Mouse (Mus musculus): ENCODE measurements at regions not wholly inside any gene's neighbourhood (a gene's known extent, or its start where the extent isn't known, plus 50 kb on each side); places are given as distances from the start of the nearest gene placed in this dataset.
A peak's percentile ranks its signal among the peaks of the same experiment; 100 is the strongest.
"Not testable (repeated sequence)": the region's sequence is repeated elsewhere in the genome, so short reads cannot be mapped to it uniquely, and the experiment has no call there.

DNA sequence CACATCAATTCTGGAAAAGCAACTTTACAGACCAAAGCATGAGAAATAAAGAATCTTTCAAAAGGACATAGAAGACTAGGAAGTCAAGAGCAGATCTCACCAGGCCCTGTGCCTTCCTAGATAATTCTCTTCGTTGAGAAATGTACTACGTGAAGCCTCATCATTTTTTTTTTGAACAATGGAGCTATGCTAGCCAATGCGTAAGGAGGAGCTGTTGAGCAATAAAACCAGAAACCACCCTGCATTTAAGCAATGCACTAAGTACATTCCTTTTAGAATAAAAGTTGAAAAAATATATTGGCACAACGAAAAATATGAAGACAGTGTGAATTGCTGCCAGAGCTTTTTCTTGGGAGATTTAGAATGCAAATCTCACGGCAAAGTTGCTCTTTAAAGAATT, 349.7 kb upstream of the Rgma start:
- DNase-seq (ENCODE audit: low spot score in 2 of 2), result no peak

- DNase-seq (ENCODE audit: low spot score in 2 of 2), result no peak
These were observed 346.4 kb upstream of the Rgma start for GRCm38 (mm10) chr7:73028952-73029351.

DNA sequence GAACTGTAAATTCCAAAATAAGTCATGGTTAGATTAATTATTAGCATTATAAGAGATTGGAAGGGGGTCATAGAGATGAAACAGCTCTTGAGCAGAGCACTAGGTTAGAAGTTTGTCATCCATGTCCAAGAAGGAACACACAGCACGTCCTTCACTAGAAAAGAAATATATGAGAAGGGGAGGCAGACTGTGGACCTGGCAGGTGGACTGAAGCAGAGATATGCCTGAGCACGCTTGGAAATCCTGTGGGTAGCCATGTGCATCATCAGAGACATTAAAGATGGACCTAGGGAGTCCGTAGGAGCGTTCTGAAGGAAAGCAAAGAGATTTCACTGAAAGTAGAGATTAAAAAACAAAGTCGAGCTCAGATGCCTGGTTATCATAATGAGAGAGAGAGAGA, 343.9 kb upstream of the Rgma start:
- no peak for DNase-seq (ENCODE audit: low spot score in 2 of 2)

DNA sequence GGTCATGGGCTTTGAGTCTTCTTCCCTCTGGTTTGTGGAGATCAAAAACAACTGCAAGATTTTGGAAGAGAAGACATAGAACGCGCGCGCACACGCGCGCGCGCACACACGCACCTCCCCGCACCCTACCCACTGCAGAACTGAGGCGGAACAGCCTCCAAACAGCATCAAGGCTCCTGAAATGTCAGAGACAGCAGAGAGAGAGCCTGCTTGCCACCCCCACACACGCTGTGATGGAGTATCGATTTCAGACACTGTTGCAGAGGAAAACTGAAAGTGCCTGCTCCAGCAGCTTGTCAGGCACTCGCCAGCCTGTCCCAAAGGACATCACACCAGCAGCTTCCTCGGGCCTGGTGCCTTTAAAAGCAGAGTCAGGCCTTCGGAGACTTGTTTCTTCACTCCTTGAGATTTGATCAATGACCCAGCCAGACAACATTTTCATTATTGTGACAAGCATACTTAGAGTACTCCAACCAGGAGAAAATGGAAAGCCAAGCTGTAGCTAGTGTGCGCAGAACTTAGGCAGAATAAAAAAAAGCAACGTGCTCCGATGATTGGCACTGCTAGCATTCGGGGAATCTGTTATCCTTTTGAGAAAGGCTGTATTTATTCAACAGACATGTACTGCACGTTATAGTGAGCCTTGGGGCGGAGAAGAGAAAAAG, 342.9 kb upstream of the Rgma start:
- no peak for DNase-seq (ENCODE audit: low spot score in 2 of 2)

DNA sequence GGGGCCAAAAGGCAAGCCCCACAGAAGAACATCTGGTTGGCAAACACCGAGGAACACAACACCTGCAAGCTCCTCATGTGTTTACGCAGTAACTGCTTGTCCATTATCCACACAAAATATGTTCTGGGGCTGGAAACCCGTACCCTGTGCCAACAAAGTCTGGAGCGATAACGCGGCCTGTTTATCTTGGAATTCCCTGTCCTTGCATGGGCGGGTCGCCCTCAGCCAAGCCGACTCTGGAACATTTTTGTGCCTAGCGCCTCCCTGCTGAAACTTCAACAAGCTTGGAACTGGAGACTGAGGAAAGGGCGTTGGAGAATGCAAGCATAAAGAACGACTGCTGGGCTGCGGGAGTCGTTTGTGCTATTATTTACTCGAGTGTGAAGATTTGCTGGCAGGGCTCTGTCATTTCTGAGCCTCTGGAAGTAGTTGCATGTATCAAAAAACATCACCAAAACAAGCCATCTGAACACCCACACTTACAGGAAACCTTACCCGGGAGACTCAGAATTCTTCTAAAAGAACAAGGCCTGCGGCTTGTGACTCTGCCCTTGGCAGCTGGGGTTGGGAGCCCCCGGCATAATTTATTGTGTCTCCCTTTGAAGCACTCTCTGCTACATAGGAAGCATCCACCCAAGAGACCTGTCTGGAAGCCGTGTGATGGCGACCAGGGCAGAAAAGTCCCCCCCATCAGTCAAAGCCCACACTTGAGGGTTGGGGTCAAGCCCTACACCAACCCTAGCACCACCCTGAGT, 338.3 kb upstream of the Rgma start:
- peak; percentile 90 to 92 for DNase-seq (ENCODE audit: low spot score in 2 of 2)

DNA sequence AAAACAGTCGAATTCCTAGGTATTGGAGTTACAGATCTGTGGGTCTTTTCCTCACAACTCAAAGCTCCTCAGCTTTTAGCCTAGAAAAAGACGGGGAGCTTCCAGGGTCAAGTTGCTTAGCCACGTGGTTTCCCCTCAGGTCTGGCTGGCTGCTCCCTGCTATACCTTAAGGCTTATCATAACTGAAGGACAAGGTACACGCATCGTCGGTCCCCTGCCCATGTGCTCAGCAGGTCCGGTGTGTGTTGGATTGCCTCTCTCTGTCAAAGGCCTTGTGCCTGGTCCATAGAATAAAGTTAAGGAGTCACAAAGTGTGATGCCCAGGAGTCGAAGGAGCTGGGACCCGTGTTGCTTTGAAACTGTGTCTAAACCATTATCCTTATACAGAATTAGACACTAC, 337.7 kb upstream of the Rgma start:
- DNase-seq (ENCODE audit: low spot score in 2 of 2), result no peak

DNA sequence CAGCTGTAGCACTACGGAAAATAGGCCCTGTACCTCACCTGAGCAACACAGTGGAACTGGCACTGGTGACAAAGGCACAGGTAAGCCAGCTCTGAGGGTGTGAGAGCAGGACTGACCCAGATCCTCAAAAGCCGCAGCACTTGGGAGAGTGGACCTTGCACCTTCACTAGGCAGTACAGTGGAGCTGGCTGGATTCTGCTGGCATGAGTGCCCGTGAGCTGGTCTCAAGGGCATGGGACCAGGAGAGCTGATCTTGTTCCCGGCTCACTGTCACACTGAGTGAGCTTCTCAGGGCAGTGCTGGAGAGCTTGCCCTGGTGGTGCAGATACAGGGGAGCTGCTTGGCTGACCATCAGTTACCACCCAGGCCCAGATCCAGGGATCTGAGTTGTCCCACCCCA, 335.4 kb upstream of the Rgma start:
- peak in 1 of 2 experiments; percentile 22 for DNase-seq (ENCODE audit: low spot score in 2 of 2)

DNA sequence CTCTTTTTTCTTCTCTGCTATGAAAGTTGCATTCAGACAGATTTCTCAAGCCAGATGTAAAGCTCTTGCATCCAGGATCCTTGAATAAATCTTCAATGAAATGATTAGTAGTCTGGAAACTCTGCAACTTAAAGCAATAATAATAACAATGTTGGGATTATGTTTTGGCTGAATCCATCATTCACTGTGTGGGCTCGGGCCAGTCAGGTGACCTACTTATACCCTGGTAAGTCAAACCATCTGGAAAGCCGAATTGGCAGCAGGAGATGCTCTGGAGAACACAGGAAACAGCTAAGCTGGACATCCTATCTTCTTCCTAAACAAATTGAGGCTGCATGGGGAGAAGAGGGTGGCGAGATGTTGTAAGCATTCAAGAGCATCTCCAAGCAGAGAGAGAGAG, 331.0 kb upstream of the Rgma start:
- no peak for DNase-seq (ENCODE audit: low spot score in 2 of 2)

DNA sequence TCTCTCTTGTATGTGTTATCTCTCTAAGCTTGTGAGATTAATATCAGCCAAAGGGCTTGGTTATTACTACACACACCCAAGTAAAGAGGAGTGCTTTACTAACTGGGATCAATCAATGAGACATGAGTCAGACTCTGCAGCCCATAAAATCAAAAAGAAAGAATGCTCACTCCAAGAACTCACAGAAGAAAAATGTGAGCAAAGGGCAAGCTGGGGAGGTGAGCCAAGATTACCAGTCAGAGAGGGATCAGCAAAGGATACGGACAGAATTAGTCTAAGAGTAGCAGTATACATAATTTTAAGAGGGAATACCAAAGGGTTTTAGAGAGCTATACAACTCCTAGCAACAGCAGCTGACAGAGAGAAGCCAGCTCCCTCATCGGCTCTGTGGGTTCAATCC, 319.4 kb upstream of the Rgma start:
- DNase-seq (ENCODE audit: low spot score in 2 of 2), result no peak

DNA sequence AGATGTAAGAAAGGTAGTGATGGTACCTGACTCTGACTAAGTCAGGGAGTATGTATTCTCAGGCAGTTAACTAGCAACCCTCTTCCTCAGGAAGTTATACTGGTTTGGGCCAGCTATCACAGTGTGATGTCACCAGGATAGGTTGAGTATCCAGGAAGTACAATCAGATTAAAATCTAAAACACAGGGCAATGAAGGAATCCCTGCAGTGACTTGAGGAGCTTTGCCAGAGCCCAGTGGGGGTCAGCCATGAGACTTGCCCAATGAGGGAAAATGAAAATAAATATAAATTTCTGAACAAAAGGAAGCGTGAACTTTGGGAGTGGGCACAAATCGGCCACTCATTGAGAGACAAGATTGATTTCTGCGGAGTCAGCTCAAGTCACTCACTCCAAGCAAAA, 311.8 kb upstream of the Rgma start:
- DNase-seq (ENCODE audit: low spot score in 2 of 2), result no peak

- no peak for DNase-seq (ENCODE audit: low spot score in 2 of 2)
These were observed 306.8 kb upstream of the Rgma start for GRCm38 (mm10) chr7:73068534-73068933.

DNA sequence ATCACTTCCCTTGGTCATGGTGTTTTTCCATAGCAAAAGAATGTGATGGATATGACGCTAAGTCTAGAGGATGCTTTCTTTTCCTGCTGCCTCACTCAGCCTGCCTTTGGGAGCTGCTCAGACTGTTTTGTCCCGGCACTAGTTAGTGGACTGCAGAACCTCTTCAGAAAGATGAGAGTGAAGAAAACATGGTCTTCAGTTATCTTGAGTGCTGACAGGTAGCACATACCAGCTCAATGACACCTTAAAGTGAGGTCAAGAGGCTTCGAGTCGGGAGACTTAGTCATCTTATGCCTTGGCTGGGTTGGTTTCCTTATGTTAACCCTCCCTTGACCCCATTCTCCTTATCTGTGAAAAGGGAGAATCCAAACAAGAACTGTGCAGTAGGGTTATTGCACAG, 306.0 kb upstream of the Rgma start:
- DNase-seq (ENCODE audit: low spot score in 2 of 2), result no peak

DNA sequence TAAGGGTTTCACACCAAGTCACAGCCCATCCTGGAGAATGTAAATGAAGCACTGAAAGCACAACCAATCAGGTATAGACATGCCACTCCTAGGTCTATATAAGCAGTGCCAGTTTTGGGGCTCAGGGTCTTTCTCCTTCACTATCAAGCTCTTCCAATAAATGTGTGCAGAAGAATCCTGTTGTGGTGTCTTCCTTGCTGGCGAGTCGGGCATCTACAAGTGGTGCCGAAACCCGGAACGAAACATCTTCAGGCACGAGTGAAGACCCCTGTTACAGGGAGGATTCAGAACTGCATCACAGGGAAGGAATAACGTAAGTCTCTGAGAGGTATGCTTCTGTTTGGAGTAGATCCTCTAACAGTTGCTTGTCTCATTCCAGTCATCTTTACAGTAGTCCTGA, 299.9 kb upstream of the Rgma start:
- not testable (repeated sequence) for DNase-seq (ENCODE audit: low spot score in 2 of 2)

GRCm38 (mm10) chr7:73087496-73088185, 287.7 kb upstream of the Rgma start:
- DNase-seq (ENCODE audit: low spot score in 2 of 2), result no peak

- DNase-seq (ENCODE audit: low spot score in 2 of 2), result no peak
These were observed 287.0 kb upstream of the Rgma start for GRCm38 (mm10) chr7:73088321-73088720.

GRCm38 (mm10) chr7:73091758-73092157, 283.6 kb upstream of the Rgma start:
- DNase-seq (ENCODE audit: low spot score in 2 of 2), result no peak

DNA sequence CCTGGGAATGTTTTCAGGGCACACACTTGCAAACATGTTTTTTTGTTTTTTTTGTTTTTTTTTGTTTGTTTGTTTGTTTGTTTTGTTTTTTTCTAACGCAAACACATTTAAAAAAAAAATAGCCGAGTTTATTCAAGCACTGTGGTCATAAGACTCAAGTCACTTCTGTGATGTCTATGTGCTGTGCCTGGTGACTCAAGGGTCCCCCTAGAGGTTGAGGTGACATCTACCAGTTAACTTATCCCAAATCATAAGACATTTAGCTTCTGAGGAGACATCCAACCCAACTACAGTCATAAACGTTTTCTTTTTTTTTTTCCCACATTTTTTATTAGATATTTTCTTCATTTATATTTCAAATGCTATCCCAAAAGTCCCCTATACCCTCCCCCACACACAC, 281.2 kb upstream of the Rgma start:
- DNase-seq (ENCODE audit: low spot score in 2 of 2), result peak in 1 of 2 experiments; percentile 21

GRCm38 (mm10) chr7:73118871-73119270, 256.4 kb upstream of the Rgma start:
- peak; percentile 88 to 91 for DNase-seq (ENCODE audit: low spot score in 2 of 2)

- peak in 1 of 2 experiments; percentile 21 for DNase-seq (ENCODE audit: low spot score in 2 of 2)
These were observed 255.0 kb upstream of the Rgma start for GRCm38 (mm10) chr7:73120276-73120675.

DNA sequence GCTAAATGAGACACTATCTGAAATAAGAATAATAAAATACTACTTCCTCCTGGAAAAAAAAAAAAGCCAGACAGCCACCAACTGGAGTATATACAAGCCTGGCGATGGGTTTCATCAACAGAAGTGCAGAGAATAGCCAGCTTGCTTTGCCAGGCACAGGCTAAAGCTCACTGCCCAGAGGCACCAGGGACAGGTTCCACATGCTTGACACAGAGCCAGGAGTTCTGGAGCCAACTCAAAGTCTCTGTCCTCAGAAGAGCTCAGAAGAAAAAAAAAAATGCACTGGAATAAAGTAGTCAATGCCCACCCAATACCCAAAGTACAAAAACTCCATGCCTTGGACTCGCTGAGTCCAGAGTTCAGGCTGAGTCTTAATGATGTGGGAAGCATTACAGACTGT, 250.3 kb upstream of the Rgma start:
- DNase-seq (ENCODE audit: low spot score in 2 of 2), result no peak

DNA sequence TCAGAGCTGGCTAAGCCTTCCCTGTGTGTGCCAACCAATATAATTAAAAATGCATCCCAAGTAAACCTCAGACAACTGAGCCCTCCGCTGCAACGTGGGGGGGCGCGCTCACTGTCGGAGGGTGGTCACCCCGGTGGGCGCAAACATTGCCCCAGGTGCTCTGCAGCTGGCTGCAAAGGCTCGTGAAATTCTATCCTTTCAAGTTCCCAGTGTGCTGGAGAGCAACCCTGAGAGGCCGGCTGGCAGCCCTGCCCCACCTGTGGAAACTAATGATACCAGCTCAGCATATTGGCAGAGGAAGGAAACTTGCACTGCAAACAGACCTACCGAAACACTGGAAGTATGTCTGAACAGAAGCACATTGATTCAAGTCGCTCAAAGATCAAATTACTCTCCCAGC, 249.4 kb upstream of the Rgma start:
- DNase-seq (ENCODE audit: low spot score in 2 of 2), result no peak

DNA sequence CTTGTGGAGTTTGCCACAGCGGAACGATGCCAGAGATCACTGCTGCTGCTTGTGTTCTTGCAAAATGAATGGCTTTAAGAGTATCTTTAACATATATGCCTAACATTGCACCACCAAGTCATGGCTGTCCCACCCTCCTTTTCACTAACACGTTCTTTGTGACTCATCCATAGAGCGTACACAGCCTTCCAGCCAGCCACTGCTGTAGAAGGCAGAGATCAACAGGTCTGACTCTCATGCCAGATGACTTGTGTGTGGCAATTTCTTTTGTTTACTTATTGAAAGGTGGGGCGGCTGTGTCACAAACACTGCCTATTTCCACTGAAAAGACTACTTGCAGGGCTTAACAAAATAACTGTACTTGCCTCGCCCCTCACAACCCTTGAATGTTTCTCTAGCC, 239.5 kb upstream of the Rgma start:
- DNase-seq (ENCODE audit: low spot score in 2 of 2), result no peak

DNA sequence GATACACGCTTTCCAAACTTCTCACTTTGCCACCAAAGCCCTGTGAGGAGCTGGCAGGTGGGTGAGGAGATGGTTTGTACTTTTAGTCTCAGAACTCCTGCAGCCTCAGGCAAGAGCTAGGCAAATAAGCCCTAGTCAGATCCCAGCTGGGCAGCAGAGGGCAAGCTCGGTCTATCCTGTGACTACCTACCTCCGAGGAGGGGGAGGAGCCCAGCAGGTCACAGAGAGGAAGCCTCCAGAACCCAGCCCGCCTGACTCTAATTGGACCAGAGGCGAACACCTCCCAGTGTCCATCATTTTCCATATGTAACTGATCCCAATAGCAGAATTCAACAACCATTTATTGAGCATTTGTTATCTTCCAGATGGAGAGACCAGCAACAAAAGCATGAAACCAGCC, 237.0 kb upstream of the Rgma start:
- DNase-seq (ENCODE audit: low spot score in 2 of 2), result no peak
